Mouse (Mus musculus) G1E (cell line): ENCODE measurements around the gene Neurl1a. TPM values are rescaled to one million over a fixed set of nuclear protein-coding genes. Genes with fewer than 3 reads are reported as not detected.

Experiments
- ATAC-seq: 2 replicates; pipeline ENCODE4 v1.8.0; 2016; ENCODE audit warnings: mild to moderate bottlenecking; ENCODE audit not compliant: insufficient number of reproducible peaks, poor library complexity, low FRiP score, severe bottlenecking; ENCODE audit errors: extremely low read depth
- DNase-seq: peaks from one replicate; pipeline ENCODE4 v3.0.0; 2012; ENCODE audit warnings: low spot score
- H3K27me3 ChIP-seq: 2 replicates; pipeline ENCODE4 v1.6.1; 2012; ENCODE audit warnings: mild to moderate bottlenecking, low read length, inconsistent platforms; ENCODE audit not compliant: insufficient read depth
- H3K36me3 ChIP-seq: replicated peaks from 2 replicates; pipeline ENCODE3; 2012; ENCODE audit warnings: mild to moderate bottlenecking, inconsistent platforms
- H3K4me1 ChIP-seq: 2 replicates; pipeline ENCODE4 v1.6.1; 2012; ENCODE audit warnings: low read depth, low read length, inconsistent platforms, mixed read lengths; ENCODE audit not compliant: insufficient read depth
- H3K4me3 ChIP-seq: 2 replicates; pipeline ENCODE4 v1.5.1; 2012; ENCODE audit warnings: low read depth, mild to moderate bottlenecking, inconsistent platforms, low read length, moderate library complexity, mixed read lengths
- H3K9me3 ChIP-seq: replicated peaks from 2 replicates; pipeline ENCODE4 v1.6.1; 2012; ENCODE audit warnings: inconsistent platforms
- CTCF ChIP-seq: IDR thresholded peaks from 2 replicates; pipeline ENCODE4 v1.5.1; 2012; ENCODE audit warnings: low read depth, low read length, inconsistent platforms, mixed read lengths
- GATA1 ChIP-seq: IDR thresholded peaks from 2 replicates; pipeline ENCODE4 v1.6.1; 2012; ENCODE audit warnings: borderline replicate concordance, low read length, inconsistent platforms, mixed read lengths
- GATA2 ChIP-seq: IDR thresholded peaks from 2 replicates; pipeline ENCODE4 v1.6.1; 2012; ENCODE audit warnings: low read depth, low read length, inconsistent platforms, borderline replicate concordance
- POLR2AphosphoS5 ChIP-seq: IDR thresholded peaks from 2 replicates; pipeline ENCODE4 v1.6.1; 2012; ENCODE audit warnings: low read depth, low read length, inconsistent platforms; ENCODE audit not compliant: insufficient replicate concordance
- TAL1 ChIP-seq: conservative IDR thresholded peaks from 2 replicates; pipeline ENCODE4 v1.6.1; 2012; ENCODE audit warnings: low read depth, low read length, inconsistent platforms, mixed read lengths
- polyA plus RNA-seq: library from polyadenylated mRNA; stranded (reverse); fragments of >175 nt; gene quantifications from 2 replicates; pipeline ENCODE4 v1.2.3, GENCODE M21; 2012
- total RNA-seq, 2 experiments: library from RNA; stranded (forward) in 1 of 2; stranded (reverse) in 1 of 2; fragments of 200-1000 nt in 1 of 2; fragments of >200 nt in 1 of 2; fragmentation: Nextera tagmentation in 1 of 2; gene quantifications; 2 replicates each; pipeline ENCODE4 v1.2.3; 2014 to 2017

The Neurl1a gene
- total and polyA plus RNA-seq, 3 experiments: 0.05 TPM; not detected in 2

DNA sequence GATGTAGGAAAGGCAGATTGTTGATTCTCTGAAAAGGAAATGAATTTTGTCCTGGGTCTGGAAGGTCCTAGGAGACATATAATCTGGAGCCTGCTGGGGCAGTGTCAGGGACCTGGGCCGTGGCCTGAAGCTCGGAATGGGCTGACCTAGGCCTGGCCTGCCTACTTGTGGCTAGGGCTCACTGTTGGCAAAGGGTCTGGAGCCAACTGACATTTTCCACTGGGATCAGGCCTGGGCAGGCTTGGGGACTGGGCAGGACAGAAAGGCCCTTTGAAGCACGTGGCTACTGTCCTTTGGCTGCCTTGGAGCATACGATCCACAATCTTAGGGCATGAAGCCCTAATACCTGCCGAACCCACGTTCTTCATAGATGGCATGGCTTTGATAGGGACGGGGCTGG is 51.5 kb downstream of the Neurl1a start:
- DNase-seq: no peak
- no peaks in the 10 kb centered on the region for H3K36me3 ChIP-seq
- no peaks in the 10 kb centered on the region for H3K9me3 ChIP-seq
- TF ChIP-seq POLR2AphosphoS5: no peak
- TF ChIP-seq CTCF: no peak
- no peak for TF ChIP-seq TAL1
- no peak for TF ChIP-seq GATA2
- TF ChIP-seq GATA1: no peak
- peaks cover 3% of the 10 kb centered on the region; the same call in 1 of the 2 replicates for H3K27me3 ChIP-seq
- H3K4me1 ChIP-seq: no peaks in the 10 kb centered on the region
- no peak overlapping the region for H3K4me3 ChIP-seq
- ATAC-seq: no peak

DNA sequence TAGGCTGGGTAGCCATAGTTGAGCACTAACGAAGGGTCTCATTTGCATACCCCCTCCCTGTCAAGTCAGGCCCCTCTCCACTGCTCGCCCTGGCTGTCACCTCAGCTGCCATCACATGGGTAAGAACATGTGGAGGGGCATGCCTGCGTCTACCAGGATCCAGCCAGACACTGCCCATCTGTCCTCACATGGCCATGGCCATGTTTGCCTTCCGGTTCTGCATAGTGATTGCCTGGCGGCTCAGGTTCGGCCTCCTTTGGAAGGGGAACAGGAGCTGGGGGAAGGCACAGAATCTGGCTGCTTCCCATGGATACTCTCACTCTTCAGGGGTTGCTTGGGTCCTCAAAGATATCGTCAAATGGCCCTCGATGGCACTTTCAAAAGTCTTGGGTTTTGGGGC is 52.1 kb downstream of the Neurl1a start:
- no peak for ATAC-seq

DNA sequence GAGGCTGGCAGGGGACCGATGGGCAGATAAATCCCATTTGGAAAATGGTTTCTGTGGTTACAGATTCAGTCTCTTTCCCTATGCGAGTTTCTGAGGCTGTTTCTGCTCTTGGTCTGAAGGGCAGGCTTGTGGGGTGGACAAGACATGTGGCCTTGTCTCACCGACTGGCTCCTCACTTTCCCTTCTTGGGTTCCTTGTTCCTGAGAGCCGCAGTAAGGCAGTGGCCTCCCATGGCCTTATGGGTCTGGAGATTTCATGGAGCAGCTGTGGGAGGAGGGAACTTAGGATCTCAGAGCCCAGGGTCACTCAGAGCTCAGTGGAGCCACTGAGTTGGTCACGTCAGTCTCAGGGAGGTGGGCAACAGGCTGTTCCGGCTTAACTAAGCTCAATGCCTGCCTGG is 52.8 kb downstream of the Neurl1a start:
- ATAC-seq: no peak
- TF ChIP-seq TAL1: no peak
- TF ChIP-seq GATA1: no peak
- no peak for TF ChIP-seq GATA2
- TF ChIP-seq CTCF: no peak
- no peak for TF ChIP-seq POLR2AphosphoS5
- Histone ChIP-seq H3K36me3 (no peaks in the 10 kb centered on the region), H3K27me3 (peaks cover 3% of the 10 kb centered on the region; the same call in 1 of the 2 replicates), H3K4me1 (no peaks in the 10 kb centered on the region), H3K9me3 (no peaks in the 10 kb centered on the region), H3K4me3 (no peak overlapping the region)
- no peak for DNase-seq

More for the DNA sequence above, 52.1 kb downstream of the Neurl1a start:
- Histone ChIP-seq H3K9me3 (no peaks in the 10 kb centered on the region), H3K4me3 (no peak overlapping the region), H3K36me3 (no peaks in the 10 kb centered on the region), H3K27me3 (peaks cover 3% of the 10 kb centered on the region; the same call in 1 of the 2 replicates), H3K4me1 (no peaks in the 10 kb centered on the region)
- TF ChIP-seq GATA2 (no peak), TAL1 (no peak), POLR2AphosphoS5 (no peak), GATA1 (no peak), CTCF (no peak)
- DNase-seq: no peak

DNA sequence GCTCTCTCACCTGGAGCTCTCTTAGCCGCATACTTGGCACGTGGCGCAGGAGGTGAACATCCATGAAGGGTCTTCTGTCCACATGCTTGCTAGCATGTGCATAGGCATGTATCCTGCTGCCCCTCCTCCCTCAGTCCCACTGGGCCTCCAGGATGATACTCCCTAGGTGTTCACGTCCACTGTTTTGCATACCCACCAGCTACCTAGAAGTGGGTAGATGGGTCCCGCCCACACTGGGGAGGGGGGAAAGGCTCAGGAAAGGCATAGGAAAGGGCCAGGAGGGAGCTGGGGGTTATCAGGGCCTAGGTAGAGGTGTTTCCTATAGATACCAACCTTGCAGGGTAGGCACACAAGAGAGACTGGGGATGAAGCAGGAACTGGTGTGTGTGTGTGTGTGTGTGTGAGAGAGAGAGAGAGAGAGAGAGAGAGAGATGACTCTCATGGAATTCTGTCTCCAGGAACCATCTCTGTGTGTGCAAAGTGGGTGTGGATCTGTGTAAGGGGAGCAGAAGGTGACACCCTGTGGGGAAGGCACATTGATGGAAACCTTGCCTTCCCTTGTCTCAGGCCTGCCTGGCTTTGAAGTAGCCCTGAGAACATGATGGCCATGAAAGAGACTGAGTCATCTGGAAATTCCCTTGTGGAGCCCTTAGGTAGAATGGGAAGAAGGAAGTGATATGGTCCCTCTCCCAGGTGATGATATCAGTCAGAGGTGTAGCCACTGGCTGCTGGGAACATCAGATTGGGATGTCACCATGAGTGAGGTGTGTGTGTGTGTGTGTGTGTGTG is 53.7 kb downstream of the Neurl1a start:
- H3K27me3 ChIP-seq: peaks cover 3% of the 10 kb centered on the region; the same call in 1 of the 2 replicates
- TF ChIP-seq GATA1 (no peak), POLR2AphosphoS5 (no peak), GATA2 (no peak), TAL1 (no peak), CTCF (no peak)
- no peaks in the 10 kb centered on the region for H3K4me1 ChIP-seq
- DNase-seq (no peak), ATAC-seq (no peak)
- no peaks in the 10 kb centered on the region for H3K9me3 ChIP-seq
- H3K36me3 ChIP-seq: no peaks in the 10 kb centered on the region
- H3K4me3 ChIP-seq: no peak overlapping the region; the same call in 1 of the 2 replicates

DNA sequence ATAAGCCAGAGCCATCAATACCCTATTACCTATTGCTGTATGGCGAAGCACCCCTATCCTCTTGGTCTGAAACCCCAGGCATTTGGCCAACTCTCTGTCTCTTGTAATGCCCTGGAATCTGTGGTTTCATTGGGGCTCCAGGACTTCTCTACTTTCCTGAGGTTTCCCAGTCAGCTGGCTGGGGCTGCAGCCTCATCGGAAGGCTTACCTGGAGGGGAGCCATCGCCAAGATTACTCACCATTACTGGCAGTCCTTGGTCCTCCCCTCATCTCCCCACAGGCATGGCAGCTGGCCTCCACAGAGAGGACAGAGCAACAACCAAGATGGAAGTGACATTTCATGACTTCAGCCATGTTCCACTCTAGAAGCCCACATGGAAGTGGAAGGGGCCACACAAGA is 54.5 kb downstream of the Neurl1a start:
- Histone ChIP-seq H3K27me3 (peaks cover 3% of the 10 kb centered on the region; the same call in 1 of the 2 replicates), H3K36me3 (no peaks in the 10 kb centered on the region), H3K9me3 (no peaks in the 10 kb centered on the region), H3K4me1 (no peaks in the 10 kb centered on the region), H3K4me3 (no peak overlapping the region)
- ATAC-seq (no peak), DNase-seq (no peak)
- TF ChIP-seq GATA2: no peak
- no peak for TF ChIP-seq TAL1
- no peak for TF ChIP-seq POLR2AphosphoS5
- TF ChIP-seq CTCF: no peak
- no peak for TF ChIP-seq GATA1

DNA sequence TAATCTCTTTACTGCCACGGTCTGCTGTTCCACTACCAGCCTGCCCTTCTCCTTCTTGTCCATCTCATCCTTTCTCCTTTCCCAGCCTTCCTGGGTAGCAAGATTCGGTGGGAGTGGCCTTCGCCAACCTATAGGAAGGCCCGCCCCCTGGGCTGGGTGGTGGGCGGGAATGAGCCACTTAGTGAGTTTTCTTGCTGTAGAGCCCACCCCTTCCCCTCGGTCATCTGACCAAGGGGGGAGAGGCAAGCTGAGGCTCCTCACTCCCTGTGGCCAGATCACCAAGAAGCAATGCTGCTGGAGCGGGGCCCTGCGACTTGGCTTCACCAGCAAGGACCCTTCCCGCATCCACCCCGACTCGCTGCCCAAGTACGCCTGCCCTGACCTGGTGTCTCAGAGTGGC is 61.5 kb downstream of the Neurl1a start:
- no peak overlapping the region for H3K4me3 ChIP-seq
- peaks cover 13% of the 10 kb centered on the region; the same call in 1 of the 2 replicates for H3K27me3 ChIP-seq
- H3K36me3 ChIP-seq: no peaks in the 10 kb centered on the region
- no peak for ATAC-seq
- DNase-seq: no peak
- H3K4me1 ChIP-seq: no peaks in the 10 kb centered on the region
- no peaks in the 10 kb centered on the region for H3K9me3 ChIP-seq
- TF ChIP-seq GATA2: no peak
- TF ChIP-seq CTCF: no peak
- no peak for TF ChIP-seq GATA1
- no peak for TF ChIP-seq TAL1
- TF ChIP-seq POLR2AphosphoS5: no peak

DNA sequence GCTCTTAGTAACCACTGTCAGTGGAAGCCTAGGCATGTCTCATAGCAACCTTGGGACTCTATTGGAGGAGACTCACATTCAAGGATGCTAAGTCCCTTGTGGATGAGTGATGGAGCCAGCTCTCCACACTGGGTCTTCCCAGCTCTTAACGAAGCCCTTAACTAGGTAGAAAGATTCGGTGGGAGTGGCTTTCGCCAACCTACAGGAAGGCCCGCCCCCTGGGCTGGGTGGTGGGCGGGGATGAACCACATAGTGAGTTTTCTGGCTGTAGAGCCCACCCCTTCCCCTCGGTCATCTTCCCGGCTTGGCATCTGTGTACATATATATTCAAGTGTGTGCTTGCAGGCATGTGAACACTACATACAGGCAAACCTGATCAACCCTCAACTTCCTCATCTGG is 62.3 kb downstream of the Neurl1a start:
- DNase-seq (no peak), ATAC-seq (no peak)
- H3K4me1 ChIP-seq: no peaks in the 10 kb centered on the region
- H3K4me3 ChIP-seq: no peak overlapping the region
- no peak for TF ChIP-seq POLR2AphosphoS5
- TF ChIP-seq GATA1: no peak
- no peaks in the 10 kb centered on the region for H3K9me3 ChIP-seq
- no peaks in the 10 kb centered on the region for H3K36me3 ChIP-seq
- H3K27me3 ChIP-seq: peaks cover 13% of the 10 kb centered on the region; the same call in 1 of the 2 replicates
